Mouse (Mus musculus) stomach, postnatal 0 days (tissue): ENCODE measurements around the gene Ldlrad2. TPM values are rescaled to one million over a fixed set of nuclear protein-coding genes. Genes with fewer than 3 reads are reported as not detected.

Experiments used
- ATAC-seq: fragments of 200-750 bp; cut with Nextera tagmentation; 2 replicates; pipeline ENCODE4 v1.8.0; 2017; ENCODE audit not compliant: low FRiP score, low TSS enrichment
- DNase-seq: peaks from one replicate; pipeline ENCODE4 v3.0.0-alpha.2; 2016; ENCODE audit warnings: low spot score
- H3K27ac ChIP-seq: fragments of 300-500 bp; sonication (generic); replicated peaks from 2 replicates; pipeline ENCODE4 v1.5.1; 2014; ENCODE audit warnings: mild to moderate bottlenecking, control low read depth
- H3K27me3 ChIP-seq: fragments of 300-500 bp; sonication (generic); 2 replicates; pipeline ENCODE4 v1.6.1; 2014; ENCODE audit warnings: low read length; ENCODE audit not compliant: control insufficient read depth, insufficient read depth
- H3K36me3 ChIP-seq: fragments of 300-500 bp; sonication (generic); 2 replicates; pipeline ENCODE4 v1.6.1; 2014; ENCODE audit warnings: low read length, mixed read lengths; ENCODE audit not compliant: control insufficient read depth, insufficient read depth
- H3K4me1 ChIP-seq: fragments of 300-500 bp; sonication (generic); replicated peaks from 2 replicates; pipeline ENCODE4 v1.6.1; 2014; ENCODE audit warnings: antibody characterized with exemption; ENCODE audit not compliant: control insufficient read depth, insufficient read depth
- H3K4me2 ChIP-seq: fragments of 300-500 bp; sonication (generic); replicated peaks from 2 replicates; pipeline ENCODE4 v1.6.1; 2014; ENCODE audit warnings: low read depth, mild to moderate bottlenecking, control low read depth, moderate library complexity
- H3K4me3 ChIP-seq: fragments of 300-500 bp; sonication (generic); 2 replicates; pipeline ENCODE4 v1.5.1; 2014; ENCODE audit warnings: low read depth, low read length, control low read depth
- H3K9ac ChIP-seq: fragments of 300-500 bp; sonication (generic); 2 replicates; pipeline ENCODE4 v1.6.1; 2014; ENCODE audit warnings: mild to moderate bottlenecking, low read length, control low read depth, mixed read lengths
- H3K9me3 ChIP-seq: fragments of 300-500 bp; sonication (generic); 2 replicates; pipeline ENCODE4 v1.6.1; 2016; ENCODE audit warnings: low read length; ENCODE audit not compliant: control insufficient read depth
- CTCF ChIP-seq: IDR thresholded peaks from 2 replicates; pipeline ENCODE4 v1.5.1; 2016; ENCODE audit warnings: antibody characterized with exemption, low read depth, mild to moderate bottlenecking, moderate library complexity
- EP300 ChIP-seq: optimal IDR thresholded peaks from 2 replicates; pipeline ENCODE3; 2016; ENCODE audit warnings: antibody characterized with exemption
- WGBS: fragments of 180-500 bp; shearing (Covaris S2); extraction: QIAGEN DNeasy Blood & Tissue Kit; methylation state at CpG from one replicate; pipeline ENCODE4 v1.1.7; 2014; 5-methylcytosine and 5-hydroxymethylcytosine counted together
- polyA plus RNA-seq: library from polyadenylated mRNA; unstranded; fragments of >200 nt; fragmentation: Nextera tagmentation; extraction: Ambion mirVana; gene quantifications from 2 replicates; pipeline ENCODE4 v1.2.1, GENCODE M21; 2015

Gene Ldlrad2
- polyA plus RNA-seq, 1 experiment from 2014 or later, result not detected

- WGBS, result 75% methylated on average over 11 of the region's 11 CpGs
- ATAC-seq, result no peak
- no peak overlapping the region for H3K9ac ChIP-seq
- H3K9me3 ChIP-seq, result no peaks in the 10 kb centered on the region
- no peak for TF ChIP-seq EP300
- TF ChIP-seq CTCF, result no peak
- H3K4me1 ChIP-seq, result no peaks in the 10 kb centered on the region
- H3K27me3 ChIP-seq, result no peaks in the 10 kb centered on the region
- peaks cover 19% of the 10 kb centered on the region for H3K36me3 ChIP-seq
- H3K27ac ChIP-seq, result no peak overlapping the region
- H3K4me3 ChIP-seq, result no peak overlapping the region
- H3K4me2 ChIP-seq, result no peak overlapping the region
- no peak for DNase-seq
Observed at GRCm38 (mm10) chr4:137603449-137604171, 29.2 kb upstream of the Ldlrad2 start.

GRCm38 (mm10) chr4:137598577-137598976, 24.2 kb upstream of the Ldlrad2 start:
- Histone ChIP-seq H3K9me3 (no peaks in the 10 kb centered on the region), H3K9ac (no peak overlapping the region), H3K4me3 (no peak overlapping the region), H3K4me2 (no peak overlapping the region), H3K36me3 (no peaks in the 10 kb centered on the region), H3K27ac (no peak overlapping the region), H3K4me1 (no peaks in the 10 kb centered on the region), H3K27me3 (no peaks in the 10 kb centered on the region)
- ATAC-seq, result no peak
- 82% methylated on average over 5 of the region's 5 CpGs for WGBS
- DNase-seq, result no peak
- TF ChIP-seq EP300 (no peak), CTCF (no peak)

- Histone ChIP-seq H3K4me2 (no peak overlapping the region), H3K9ac (no peak overlapping the region), H3K27ac (no peak overlapping the region), H3K27me3 (no peaks in the 10 kb centered on the region), H3K36me3 (no peaks in the 10 kb centered on the region), H3K4me1 (no peaks in the 10 kb centered on the region), H3K4me3 (no peak overlapping the region), H3K9me3 (no peaks in the 10 kb centered on the region)
- no peak for DNase-seq
- no peak for TF ChIP-seq EP300
- TF ChIP-seq CTCF, result no peak
- WGBS, result 90% methylated on average over 4 of the region's 4 CpGs
- no peak for ATAC-seq
Observed at GRCm38 (mm10) chr4:137597098-137597630, 22.8 kb upstream of the Ldlrad2 start.

- no peak for TF ChIP-seq CTCF
- peak; percentile 66 for DNase-seq
- Histone ChIP-seq H3K36me3 (no peaks in the 10 kb centered on the region), H3K9ac (peak overlapping the region; percentile 91), H3K27me3 (no peaks in the 10 kb centered on the region), H3K4me1 (no peaks in the 10 kb centered on the region), H3K27ac (peak overlapping the region; percentile 100), H3K4me2 (peak overlapping the region; percentile 54), H3K4me3 (peak overlapping the region; percentile 93), H3K9me3 (no peaks in the 10 kb centered on the region)
- WGBS, result 2% methylated on average over 40 of the region's 40 CpGs
- ATAC-seq, result peak; percentile 13; the same call in 1 of the 2 replicates
Observed at GRCm38 (mm10) chr4:137594496-137595270, 20.3 kb upstream of the Ldlrad2 start.

GRCm38 (mm10) chr4:137593601-137594495, 19.5 kb upstream of the Ldlrad2 start, which contains the start of gene Usp48:
Gene Usp48, plus strand, starts transcription at chr4:137593755.
- peak; percentile 99 for DNase-seq
- peak within 1 kb of the TSS; percentile 65 for H3K4me2 ChIP-seq
- peak within 1 kb of the TSS; percentile 91 for H3K9ac ChIP-seq
- H3K4me1 ChIP-seq, result no peaks in the 10 kb centered on the region
- ATAC-seq, result peak; percentile 94
- under 1% methylated on average over 84 of the region's 92 CpGs for WGBS
- H3K27me3 ChIP-seq, result no peaks in the 10 kb centered on the region
- peak within 1 kb of the TSS; percentile 93 for H3K4me3 ChIP-seq
- H3K9me3 ChIP-seq, result no peaks in the 10 kb centered on the region
- H3K36me3 ChIP-seq, result no peaks in the 10 kb centered on the region
- TF ChIP-seq CTCF (no peak), EP300 (no peak)
- peak within 1 kb of the TSS; percentile 100 for H3K27ac ChIP-seq
